Mouse (Mus musculus) lung, postnatal 10 days (tissue): ENCODE measurements around the gene Pacsin1.

Source experiments
- DNase-seq: peaks from one replicate; pipeline ENCODE4 v3.0.0; 2021

The Pacsin1 gene

GRCm38 (mm10) chr17:27726527-27726926 is 71.2 kb downstream of the Pacsin1 start:
- no peak for DNase-seq

GRCm38 (mm10) chr17:27728770-27729169 is 73.5 kb downstream of the Pacsin1 start, which contains the start of gene Spdef:
Spdef (minus strand) TSS chr17:27728955.
- no peak for DNase-seq

- no peak for DNase-seq
Measured at GRCm38 (mm10) chr17:27732152-27732551, 76.8 kb downstream of the Pacsin1 start.

GRCm38 (mm10) chr17:27732694-27733093 is 77.4 kb downstream of the Pacsin1 start:
- no peak for DNase-seq

- DNase-seq, result no peak
Measured at GRCm38 (mm10) chr17:27734344-27735073, 79.2 kb downstream of the Pacsin1 start.

- no peak for DNase-seq
Measured at GRCm38 (mm10) chr17:27740961-27741360, 85.7 kb downstream of the Pacsin1 start.

GRCm38 (mm10) chr17:27746446-27746845 is 91.1 kb downstream of the Pacsin1 start:
- no peak for DNase-seq

GRCm38 (mm10) chr17:27748123-27748522 is 92.8 kb downstream of the Pacsin1 start:
- DNase-seq, result no peak

- DNase-seq, result no peak
Measured at GRCm38 (mm10) chr17:27750451-27750942, 95.2 kb downstream of the Pacsin1 start.

GRCm38 (mm10) chr17:27751314-27752202 is 96.2 kb downstream of the Pacsin1 start:
- DNase-seq, result no peak

GRCm38 (mm10) chr17:27760169-27760568 is 104.9 kb downstream of the Pacsin1 start:
- DNase-seq, result peak; percentile 41
